Mouse (Mus musculus): ENCODE measurements around the gene Rrp36.

- TF ChIP-seq CHD2 (IDR thresholded peaks at IDR 0.05; ENCODE audit: low read depth, low read length) (no peak), MAFK (IDR thresholded peaks at IDR 0.05; ENCODE audit: insufficient read depth, low read depth, low read length) (no peak), HCFC1 (IDR thresholded peaks at IDR 0.05; ENCODE audit: borderline replicate concordance, insufficient read depth, low read length) (no peak), ZNF384 (IDR thresholded peaks at IDR 0.05; ENCODE audit: low read depth, low read length) (no peak), ZC3H11A (IDR thresholded peaks at IDR 0.05; ENCODE audit: borderline replicate concordance, low read depth, low read length) (no peak)
Observed at GRCm38 (mm10) chr17:46624598-46624997, 49.6 kb downstream of the Rrp36 start.

Data from ES-E14 (cell line).